Mouse (Mus musculus) leukemia stem cell, adult 10-12 weeks (primary cell): ENCODE data around the gene Olfr228. TPM values are rescaled to one million over a fixed set of nuclear protein-coding genes. Genes with fewer than 3 reads are reported as not detected.

Experiments
- polyA plus RNA-seq: library from polyadenylated mRNA; stranded (reverse); fragments of >175 nt; gene quantifications from 2 replicates; pipeline ENCODE4 v1.2.3, GENCODE M21; 2012; ENCODE audit warnings: low replicate concordance

Olfr228 gene
- not detected in 2 replicates for polyA plus RNA-seq

GRCm38 (mm10) chr2:86487286-86487685, at the start of gene Olfr228:
TSS of gene Olfr228 (minus strand) at chr2:86487386.

GRCm38 (mm10) chr2:86508161-86508560, 21.0 kb upstream of the Olfr228 start, which contains the start of gene Olfr1076:
TSS of gene Olfr1076 (plus strand) at chr2:86508461.

GRCm38 (mm10) chr2:86456169-86456568, 31.0 kb downstream of the Olfr228 start, which contains the start of gene Olfr1066:
TSS of gene Olfr1066 (minus strand) at chr2:86456269.

GRCm38 (mm10) chr2:86450491-86450890, 36.7 kb downstream of the Olfr228 start, which contains the start of gene Olfr1065:
TSS of gene Olfr1065 (minus strand) at chr2:86450591.

Other genes starting within 250 kb of the Olfr228 start
- not detected in 2 replicates for gene Olfr1048, start 247.1 kb downstream of the Olfr228 start, polyA plus RNA-seq
- not detected in 2 replicates for gene Olfr1049, start 229.1 kb downstream of the Olfr228 start, polyA plus RNA-seq
- gene Olfr1051, start 208.3 kb downstream of the Olfr228 start, polyA plus RNA-seq: not detected in 2 replicates
- gene Olfr1052, start 194.9 kb downstream of the Olfr228 start, polyA plus RNA-seq: not detected in 2 replicates
- not detected in 2 replicates for gene Olfr1053, start 172.1 kb downstream of the Olfr228 start, polyA plus RNA-seq
- gene Olfr1054, start 152.0 kb downstream of the Olfr228 start, polyA plus RNA-seq: not detected in 2 replicates
- gene Olfr1055, start 137.1 kb downstream of the Olfr228 start, polyA plus RNA-seq: not detected in 2 replicates
- gene Olfr1056, start 124.9 kb downstream of the Olfr228 start, polyA plus RNA-seq: not detected in 2 replicates
- not detected in 2 replicates for gene Olfr1057, start 109.0 kb downstream of the Olfr228 start, polyA plus RNA-seq
- not detected in 2 replicates for gene Olfr1058, start 98.8 kb downstream of the Olfr228 start, polyA plus RNA-seq
- not detected in 2 replicates for gene Olfr1061, start 73.3 kb downstream of the Olfr228 start, polyA plus RNA-seq
- not detected in 2 replicates for gene Olfr1062, start 60.6 kb downstream of the Olfr228 start, polyA plus RNA-seq
- not detected in 2 replicates for gene Olfr1065, start 36.8 kb downstream of the Olfr228 start, polyA plus RNA-seq
- not detected in 2 replicates for gene Olfr1066, start 31.1 kb downstream of the Olfr228 start, polyA plus RNA-seq
- gene Olfr1076, start 21.1 kb upstream of the Olfr228 start, polyA plus RNA-seq: not detected in 2 replicates
- not detected in 2 replicates for gene Olfr1079, start 55.1 kb upstream of the Olfr228 start, polyA plus RNA-seq
- gene Olfr1080, start 70.8 kb upstream of the Olfr228 start, polyA plus RNA-seq: not detected in 2 replicates
- gene Olfr1082, start 111.6 kb upstream of the Olfr228 start, polyA plus RNA-seq: not detected in 2 replicates
- not detected in 2 replicates for gene Olfr1084, start 152.3 kb upstream of the Olfr228 start, polyA plus RNA-seq
- not detected in 2 replicates for gene Olfr1085, start 174.6 kb upstream of the Olfr228 start, polyA plus RNA-seq
- not detected in 2 replicates for gene Olfr1086, start 192.7 kb upstream of the Olfr228 start, polyA plus RNA-seq
- gene Olfr1087, start 211.0 kb upstream of the Olfr228 start, polyA plus RNA-seq: 0.05 TPM in 1 of 2 replicates, not detected in the other
- gene Olfr1089, start 246.3 kb upstream of the Olfr228 start, polyA plus RNA-seq: not detected in 2 replicates